Mouse (Mus musculus) adipocyte (in vitro differentiated cells): ENCODE measurements at regions not wholly inside any gene's neighbourhood (a gene's known extent, or its start where the extent isn't known, plus 50 kb on each side); places are given as distances from the start of the nearest gene placed in this dataset.
"Not testable (repeated sequence)": the region's sequence is repeated elsewhere in the genome, so short reads cannot be mapped to it uniquely, and the experiment has no call there.

Source experiments
- DNase-seq: peaks from one replicate; pipeline ENCODE4 v3.0.0-alpha.2; 2016; ENCODE audit warnings: low spot score

DNA sequence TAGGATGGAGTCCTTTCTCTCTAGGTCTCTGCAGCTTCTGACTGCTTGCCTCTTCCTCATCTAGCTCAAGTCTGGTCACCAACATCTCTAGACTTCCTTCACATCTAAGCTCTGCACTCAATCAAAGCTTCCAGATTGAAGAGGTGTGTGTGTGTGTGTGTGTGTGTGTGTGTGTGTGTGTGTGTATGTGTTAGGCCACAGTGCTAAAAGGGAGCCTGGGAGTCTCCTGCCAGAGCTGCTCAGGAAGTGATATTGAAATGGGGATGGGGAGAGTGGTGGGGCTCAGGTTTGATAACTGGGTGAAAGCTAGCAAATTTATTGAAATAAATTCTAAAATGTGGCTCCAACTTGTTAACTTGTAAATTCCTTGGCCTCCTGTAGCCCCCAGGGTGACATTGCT, 73.3 kb downstream of the Gm31371 start:
- not testable (repeated sequence) for DNase-seq

DNA sequence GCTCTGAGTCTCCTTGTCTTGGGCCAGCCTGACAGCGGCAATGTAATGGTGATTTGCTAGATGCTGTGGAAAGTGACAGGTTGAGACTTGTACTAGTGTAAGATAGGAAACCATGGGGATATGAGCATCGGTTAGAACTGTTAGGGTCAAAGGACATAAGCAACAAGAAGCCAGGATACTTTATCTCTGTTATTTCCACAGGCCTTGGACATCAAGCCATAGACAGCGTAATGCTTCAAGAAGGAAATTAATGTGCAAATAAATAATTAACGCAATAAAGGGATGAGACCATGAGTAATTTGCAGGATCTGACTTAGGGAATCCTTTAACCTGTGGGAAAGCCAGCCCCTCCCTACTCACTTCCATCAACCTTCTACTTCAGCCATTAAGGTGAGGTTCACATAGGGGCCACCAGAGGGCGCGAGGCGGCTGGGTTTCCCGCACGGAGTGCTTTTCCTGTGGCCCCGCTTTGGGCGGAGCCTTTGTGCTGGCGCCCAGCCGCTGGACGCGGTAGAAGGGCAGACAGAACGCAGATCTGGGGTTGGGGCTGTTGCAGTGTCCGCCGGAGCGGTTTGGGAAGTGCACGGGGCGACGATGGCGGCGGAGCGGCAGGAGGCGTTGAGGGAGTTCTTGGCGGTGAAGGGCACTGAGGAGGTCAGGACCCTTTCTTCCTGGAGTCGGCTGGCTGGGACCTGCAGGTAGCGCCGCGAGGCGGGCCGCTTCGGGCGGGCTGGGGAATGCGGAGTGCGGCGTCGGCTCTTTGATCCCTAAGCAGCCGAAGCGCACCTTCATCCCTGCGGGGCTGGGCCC, 76.5 kb downstream of the Gm31371 start:
- DNase-seq = no peak

DNA sequence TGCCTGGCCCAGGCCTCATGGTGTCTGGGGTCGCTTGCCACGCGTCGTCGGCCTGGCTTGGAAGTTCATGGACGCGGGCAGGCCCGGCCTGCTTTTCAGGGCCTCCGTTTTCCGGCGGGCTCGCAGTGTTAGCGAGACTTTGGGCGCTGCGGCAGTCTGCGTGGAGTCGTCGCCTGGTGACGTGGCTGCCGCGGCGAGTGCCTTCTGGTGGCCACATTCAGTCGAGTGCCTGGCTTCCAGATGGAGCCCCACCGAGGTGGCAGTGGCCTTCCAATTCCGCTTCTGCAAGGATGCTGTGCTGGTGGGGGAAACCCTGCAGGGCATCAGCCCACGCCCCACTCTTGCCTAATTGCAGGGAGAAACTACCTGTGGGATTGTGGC, 77.1 kb downstream of the Gm31371 start:
- DNase-seq = not testable (repeated sequence)

DNA sequence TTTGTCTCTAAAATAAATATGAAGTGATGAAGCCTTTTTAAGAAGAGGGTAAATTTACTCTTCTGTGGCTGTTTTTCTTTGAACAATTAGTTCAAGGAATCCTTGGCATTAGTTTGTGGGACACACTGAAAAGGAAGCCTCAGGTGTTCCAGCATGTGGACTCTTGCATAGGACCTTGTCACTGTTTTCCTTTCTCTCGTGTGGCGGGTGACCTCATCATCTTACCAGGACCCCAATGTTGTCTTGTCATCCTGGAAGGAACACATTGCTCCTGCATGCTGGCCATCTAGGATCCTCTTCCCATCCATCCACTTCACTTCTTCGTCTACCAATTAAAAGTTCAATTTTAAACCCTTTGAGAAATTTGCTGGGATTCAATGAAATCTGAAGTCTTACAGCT, 104.9 kb downstream of the Gm31371 start:
- peak; percentile 8 for DNase-seq

DNA sequence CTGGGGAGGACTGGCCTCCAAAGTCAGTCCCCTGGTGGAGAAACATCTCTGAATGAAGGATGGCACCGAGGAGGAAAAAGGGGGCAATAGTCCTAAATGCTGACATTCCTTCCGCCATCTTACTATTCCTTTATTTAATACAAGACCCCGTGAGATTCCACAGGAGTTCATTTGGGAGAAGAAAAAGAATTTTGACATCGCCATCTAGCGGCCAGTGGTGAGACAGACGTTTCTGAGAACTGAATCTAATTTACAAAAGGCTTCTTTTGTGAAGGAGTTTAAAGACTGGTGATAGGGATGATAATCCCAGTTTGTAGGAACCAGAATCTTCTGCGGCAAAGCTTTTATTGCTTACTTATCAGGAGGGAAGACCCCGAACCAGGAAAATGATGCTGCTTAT, 107.8 kb downstream of the Gm31371 start:
- DNase-seq = not testable (repeated sequence)

DNA sequence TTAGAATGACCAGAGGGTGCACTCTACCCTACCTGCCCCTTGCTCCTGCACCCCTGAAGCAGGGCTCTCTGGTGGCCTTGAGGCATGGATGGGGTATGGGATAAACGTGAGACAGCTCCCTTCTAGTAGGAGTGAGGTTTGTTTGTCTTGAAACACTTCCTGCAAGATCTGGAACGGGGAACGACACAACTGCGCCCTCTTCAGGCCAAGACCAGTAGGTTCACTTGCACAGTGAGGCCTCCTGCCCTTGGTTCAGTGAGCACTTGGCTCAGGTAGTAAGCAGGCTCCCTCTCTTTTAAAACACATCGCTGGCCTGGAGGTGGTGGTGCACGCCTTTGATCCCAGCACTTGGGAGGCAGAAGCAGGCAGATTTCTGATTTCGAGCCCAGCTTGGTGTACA, 110.1 kb downstream of the Gm31371 start:
- not testable (repeated sequence) for DNase-seq

DNA sequence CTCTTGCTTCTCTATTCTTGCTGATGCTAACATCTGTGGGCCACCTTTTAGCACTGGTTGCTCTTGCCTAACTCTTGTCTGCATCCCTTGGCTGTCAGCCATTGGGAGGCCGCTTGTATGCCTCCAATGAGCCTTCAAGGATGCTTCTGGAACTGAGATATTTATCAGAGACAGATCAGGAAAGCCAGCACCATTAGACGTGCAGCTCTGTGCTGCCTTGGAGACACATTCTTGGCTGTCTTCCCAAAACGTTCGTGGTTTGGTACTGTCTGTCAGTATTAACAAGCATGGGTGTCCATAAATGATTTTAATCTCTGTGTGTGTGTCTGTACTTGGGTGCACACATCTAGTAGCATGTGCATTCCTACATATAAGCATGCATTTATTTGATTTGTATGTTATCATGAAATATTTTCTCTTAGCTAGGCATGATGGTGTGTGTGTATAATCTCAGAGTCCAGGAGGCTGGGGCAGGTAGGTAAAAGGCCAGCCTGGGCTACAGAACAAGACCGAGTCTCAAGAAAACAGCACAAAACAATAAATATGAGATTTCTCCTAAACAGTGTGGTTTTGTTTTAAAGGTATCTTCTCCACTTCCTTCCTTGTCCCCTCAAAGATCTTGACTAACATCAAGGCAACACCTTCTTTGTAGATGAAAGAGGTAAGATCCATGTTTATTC, 111.4 kb downstream of the Gm31371 start:
- not testable (repeated sequence) for DNase-seq

DNA sequence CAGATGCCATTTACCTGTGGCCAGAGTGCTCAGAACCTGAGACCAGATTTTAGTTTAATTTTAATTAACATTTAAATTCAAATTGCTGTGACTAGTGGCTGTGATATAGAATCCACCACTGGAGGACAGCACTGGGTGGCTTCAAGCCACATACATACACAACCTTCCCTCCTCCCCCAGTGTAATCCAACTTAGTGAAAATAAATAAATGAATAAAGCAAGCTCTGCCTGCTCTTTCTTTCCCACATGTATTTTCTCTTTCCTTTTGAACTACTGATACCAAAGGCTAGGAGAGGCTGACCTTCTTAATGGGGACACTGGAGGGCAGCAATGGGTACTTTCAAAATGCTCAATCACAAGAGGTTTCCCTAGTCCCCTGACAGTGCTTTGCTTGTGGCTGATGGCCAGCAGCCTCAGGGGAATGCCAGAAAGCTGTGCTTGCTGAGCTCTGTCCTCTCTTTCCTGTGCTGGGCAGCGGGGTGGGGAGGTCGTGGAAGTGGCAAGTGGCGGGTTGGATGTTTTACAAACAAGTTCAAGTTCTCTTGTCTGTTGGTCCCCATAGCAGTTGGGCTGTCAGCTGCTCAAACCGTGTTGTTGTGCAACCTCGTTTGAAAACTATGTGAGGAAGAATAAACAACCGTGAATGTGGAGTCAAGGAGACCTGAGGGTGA, 112.4 kb downstream of the Gm31371 start:
- not testable (repeated sequence) for DNase-seq

DNA sequence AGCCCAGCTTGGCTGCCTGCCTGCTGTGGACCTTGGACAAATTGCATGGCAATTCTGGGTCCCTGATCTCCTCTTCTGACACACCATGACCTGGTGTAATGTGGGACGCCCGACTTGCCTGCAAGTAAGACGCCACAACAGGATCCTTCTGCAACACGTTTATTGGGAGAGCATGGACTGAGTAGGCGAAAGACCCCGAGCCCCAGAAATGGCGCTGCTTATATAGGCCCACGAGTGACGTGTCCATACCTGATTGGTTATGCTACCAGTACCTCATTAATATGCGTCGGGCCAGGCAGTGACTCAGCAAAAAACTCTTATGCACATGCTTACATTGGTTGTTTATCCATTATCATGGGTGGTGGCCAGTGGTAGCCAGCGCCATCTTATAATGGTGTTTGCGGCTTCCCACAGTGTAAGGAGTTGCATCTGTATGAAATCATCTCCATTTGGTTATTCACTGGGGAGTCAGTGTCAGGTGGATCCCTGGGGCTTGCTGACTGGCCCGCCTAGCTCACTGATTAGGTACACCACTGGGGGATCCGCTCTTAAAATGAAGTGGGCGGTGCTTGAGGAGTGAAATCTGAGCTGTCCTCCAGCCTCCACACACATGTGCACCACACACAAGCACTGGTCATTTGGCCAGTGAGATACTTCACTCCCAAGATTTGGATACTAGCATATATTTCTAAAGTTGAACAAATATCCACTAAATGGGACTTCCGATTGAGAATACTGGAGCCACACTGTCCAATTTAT, 113.1 kb downstream of the Gm31371 start:
- not testable (repeated sequence) for DNase-seq

DNA sequence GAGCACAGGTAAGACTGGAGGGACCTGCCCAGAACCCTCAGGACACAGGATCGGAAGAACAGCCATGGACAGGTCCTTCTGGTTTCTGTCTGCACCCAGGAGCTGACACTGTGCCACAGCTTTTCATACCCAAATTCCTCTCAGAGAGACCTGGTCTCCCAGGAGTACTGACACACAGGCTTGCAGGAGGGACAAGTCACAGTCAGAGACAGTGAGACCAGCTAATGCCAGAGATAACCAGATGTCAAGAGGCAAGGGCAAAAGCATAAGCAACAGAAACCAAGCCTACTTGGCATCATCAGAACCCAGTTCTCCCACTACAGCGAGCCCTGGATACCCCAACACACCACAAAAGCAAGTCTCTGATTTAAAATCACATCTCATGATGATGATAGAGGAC, 122.3 kb downstream of the Gm31371 start:
- not testable (repeated sequence) for DNase-seq

DNA sequence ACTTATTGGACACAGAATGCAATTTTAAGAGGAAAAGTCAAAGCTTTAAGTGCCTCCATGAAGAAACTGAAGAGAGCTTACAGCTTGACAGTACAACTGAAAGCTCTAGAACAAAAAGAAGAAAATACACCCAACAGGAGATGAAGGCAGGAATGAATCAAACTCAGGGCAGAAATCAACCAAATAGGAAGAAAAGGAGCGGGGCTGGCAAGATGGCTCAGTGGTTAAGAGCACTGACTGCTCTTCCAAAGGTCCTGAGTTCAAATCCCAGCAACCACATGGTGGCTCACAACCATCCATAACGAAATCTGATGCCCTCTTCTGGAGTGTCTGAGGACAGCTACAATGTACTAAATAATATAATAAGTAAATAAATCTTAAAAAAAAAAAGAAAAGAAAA, 124.8 kb downstream of the Gm31371 start:
- DNase-seq = not testable (repeated sequence)

DNA sequence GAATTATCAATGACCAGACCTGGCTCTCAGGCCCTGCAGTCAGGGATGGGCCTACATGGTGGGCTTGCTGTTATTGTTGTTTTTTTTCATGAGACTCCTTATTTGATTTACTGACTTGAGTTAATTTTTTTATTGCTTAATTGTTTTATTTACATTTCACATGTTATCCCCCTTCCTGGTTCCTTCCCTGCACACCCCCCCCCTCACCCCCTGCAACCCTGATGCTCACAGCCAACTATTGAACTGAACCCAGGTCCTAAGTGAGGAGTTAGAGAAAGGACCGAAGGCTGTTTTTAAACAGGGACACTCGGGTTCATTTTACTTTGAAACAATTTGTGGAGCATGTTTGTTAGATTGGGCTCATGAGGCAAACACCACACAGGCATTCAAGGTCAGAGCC, 126.9 kb downstream of the Gm31371 start:
- DNase-seq = not testable (repeated sequence)

DNA sequence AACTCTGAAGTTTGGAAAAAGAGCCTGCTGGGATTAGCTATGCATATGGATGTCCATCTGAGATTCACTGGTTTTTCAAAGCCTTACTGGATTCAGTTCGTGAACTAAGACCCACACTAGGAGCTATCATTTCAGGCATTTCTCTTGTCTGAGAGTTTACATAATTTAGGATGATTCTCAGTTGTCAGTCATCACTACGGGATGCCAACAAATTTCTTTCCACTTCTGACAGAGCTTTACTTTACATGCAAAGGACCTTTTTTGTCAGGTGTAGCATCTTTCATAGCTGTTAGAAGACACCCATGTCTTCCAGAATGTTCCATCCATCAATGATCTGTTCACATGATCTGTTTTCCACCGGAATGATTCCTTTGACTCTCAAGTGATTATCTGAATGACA, 154.4 kb downstream of the Gm31371 start:
- DNase-seq = not testable (repeated sequence)

DNA sequence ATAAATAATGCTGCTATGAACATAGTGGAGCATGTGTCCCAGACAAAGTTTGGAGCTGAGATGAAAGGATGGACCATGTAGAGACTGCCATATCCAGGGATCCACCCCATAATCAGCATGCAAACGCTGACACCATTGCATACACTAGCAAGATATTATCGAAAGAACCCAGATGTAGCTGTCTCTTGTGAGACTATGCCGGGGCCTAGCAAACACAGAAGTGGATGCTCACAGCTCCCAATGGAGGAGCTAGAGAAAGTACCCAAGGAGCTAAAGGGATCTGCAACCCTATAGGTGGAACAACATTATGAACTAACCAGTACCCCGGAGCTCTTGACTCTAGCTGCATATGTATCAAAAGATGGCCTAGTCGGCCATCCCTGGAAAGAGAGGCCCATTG, 194.9 kb downstream of the Gm31371 start:
- DNase-seq = not testable (repeated sequence)

DNA sequence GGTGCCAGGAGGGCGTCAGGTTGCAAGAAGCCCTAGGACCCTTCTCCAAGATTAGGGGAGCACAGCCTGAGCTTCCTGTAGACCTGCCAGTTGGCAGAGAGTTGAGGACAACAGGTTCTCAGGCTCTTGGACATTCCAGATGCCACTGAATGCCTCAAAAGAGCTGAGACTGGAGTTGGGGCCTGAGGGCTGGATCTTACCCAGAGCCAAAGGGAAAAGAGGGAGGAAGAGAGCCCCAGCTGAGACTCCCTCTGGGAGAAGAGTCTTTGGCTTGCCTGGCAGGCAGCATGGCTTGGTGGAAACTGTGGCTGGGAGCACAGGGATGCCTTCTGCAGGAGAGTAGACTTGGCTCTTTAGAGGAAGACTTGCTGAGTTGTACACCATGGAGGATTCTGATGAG, 197.0 kb downstream of the Gm31371 start:
- DNase-seq = peak; percentile 4

DNA sequence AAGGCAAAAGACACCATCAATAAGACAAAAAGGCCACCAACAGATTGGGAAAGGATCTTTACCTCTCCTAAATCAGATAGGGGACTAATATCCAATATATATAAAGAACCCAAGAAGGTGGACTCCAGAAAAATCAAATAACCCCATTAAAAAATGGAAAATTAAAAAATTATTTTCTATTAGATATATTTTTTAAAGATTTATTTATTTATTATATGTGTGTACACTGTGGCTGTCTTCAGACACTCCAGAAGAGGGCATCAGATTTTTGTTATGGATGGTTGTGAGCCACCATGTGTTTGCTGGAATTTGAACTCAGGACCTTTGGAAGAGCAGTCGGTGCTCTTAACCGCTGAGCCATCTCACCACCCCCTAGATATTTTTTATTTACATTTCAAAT, 199.2 kb downstream of the Gm31371 start:
- not testable (repeated sequence) for DNase-seq

DNA sequence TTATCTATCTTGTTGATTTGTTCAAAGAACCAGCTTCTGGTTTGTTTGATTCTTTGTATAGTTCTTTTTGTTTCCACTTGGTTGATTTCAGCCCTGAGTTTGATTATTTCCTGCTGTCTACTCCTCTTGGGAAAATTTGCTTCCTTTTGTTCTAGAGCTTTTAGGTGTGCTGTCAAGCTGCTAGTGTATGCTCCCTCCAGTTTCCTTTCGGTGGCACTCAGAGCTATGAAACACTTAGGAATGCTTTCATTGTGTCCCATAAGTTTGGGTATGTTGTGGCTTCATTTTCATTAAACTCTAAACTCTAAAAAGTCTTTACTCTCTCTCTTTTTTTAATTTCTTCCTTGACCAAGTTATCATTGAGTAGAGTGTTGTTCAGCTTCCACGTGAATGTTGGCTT, 204.0 kb downstream of the Gm31371 start:
- DNase-seq = not testable (repeated sequence)

DNA sequence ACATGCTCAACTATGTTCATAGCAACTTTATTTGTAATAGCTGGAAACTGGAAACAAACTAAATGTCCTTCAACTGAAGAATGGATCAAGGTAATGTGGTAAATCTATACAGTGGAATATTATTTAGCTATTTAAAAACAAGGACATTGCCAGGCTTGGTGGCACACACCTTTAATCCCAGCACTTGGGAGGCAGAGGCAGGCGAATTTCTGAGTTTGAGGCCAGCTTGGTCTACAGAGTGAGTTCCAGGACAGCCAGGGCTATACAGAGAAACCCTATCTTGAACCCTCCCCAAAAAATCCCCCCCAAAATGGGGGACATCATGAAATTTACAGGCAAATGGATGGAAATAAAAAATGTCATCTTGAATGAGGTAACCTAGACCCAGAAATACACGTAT, 213.6 kb downstream of the Gm31371 start:
- DNase-seq = not testable (repeated sequence)

DNA sequence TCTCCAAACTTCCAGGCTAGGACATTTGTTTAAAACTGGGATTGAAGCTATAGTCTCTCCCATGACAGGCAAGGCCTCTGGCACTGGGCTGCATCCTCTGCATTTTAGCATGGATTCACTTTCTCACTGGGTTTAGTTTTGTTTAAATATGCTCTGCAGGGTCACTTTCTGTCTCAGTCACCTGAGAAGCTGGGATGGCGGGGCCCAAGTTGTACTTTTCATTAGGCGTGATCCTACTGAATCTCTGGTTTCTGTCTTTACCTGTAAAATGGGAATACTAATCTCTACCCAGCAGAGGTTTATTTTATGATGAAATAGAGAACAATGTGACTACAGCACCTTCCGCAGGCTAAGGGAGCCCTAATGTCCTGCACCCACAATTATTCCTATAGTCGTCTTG, 216.4 kb downstream of the Gm31371 start:
- peak; percentile 1 for DNase-seq

DNA sequence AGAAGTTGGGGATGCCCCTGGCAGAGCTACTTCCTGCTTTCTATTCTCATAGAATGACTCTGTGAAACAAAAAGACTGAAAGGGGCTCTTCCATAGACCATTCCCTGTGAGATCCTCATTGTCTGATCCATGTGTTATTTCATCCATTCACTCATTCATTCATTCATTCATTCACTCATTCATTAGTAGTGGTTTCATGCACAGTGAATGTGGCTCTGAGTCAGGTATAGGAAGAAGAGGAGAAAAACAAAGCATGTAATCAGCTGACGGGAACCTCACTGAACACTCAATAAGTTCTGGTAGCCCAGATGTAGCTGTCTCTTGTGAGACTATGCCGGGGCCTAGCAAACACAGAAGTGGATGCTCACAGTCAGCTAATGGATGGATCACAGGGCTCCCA, 217.0 kb downstream of the Gm31371 start:
- DNase-seq = not testable (repeated sequence)

DNA sequence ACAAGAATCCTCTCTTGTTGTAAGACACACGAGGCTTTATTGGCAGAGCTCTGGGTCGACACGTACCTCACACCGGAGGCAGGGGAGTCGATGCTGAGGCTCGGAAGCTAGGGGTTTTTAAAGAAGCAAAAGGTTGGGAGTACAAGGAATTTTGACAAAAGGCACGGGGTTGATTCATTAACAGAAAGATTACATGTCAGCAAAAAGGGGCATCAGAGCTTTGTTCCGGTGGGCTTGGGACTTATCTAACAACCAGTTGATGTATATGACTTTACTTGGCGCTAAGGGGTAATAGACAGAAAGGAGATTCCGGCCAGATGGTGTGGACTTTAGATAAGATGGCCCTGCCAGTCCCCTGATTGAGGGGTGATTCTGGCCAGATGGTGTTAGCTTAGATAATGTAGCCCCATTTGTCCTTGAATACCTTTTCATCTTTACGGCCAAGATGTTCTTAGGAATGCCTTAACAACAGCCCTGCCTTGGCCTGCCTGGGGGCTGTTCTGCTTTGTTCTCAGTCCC, 218.3 kb downstream of the Gm31371 start:
- DNase-seq = peak; percentile 4
